Mouse (Mus musculus): ENCODE data around the gene Kcns3. TPM values are rescaled to one million over a fixed set of nuclear protein-coding genes. Genes with fewer than 3 reads are reported as not detected.

Gene Kcns3
- polyA plus RNA-seq, 1 experiment from 2014 or later = 0.22 TPM

GRCm38 (mm10) chr12:11158670-11159069 lies 7.8 kb upstream of the Kcns3 start:
- WGBS = 85% methylated on average over 3 of the region's 3 CpGs
- DNase-seq (ENCODE audit: low spot score) = no peak
- no peaks in the 10 kb centered on the region for H3K4me1 ChIP-seq (replicated peaks; ENCODE audit: control insufficient read depth, insufficient read depth, low read length)

GRCm38 (mm10) chr12:11155123-11155522 lies 4.3 kb upstream of the Kcns3 start:
- 91% methylated on average over 1 of the region's 1 CpGs for WGBS
- Histone ChIP-seq H3K4me1 (replicated peaks; ENCODE audit: control insufficient read depth, insufficient read depth, low read length) (0 out of 2 replicates have a peak, but pooled peaks cover 2% of the 10 kb centered on the region), H3K4me2 (replicated peaks; ENCODE audit: low read depth, low read length) (no peak overlapping the region), H3K9ac (ENCODE audit: low read depth, low read length) (no peak overlapping the region), H3K9me3 (ENCODE audit: control insufficient read depth, low read length) (no peaks in the 10 kb centered on the region), H3K4me3 (ENCODE audit: low read depth, low read length) (no peak overlapping the region), H3K27ac (ENCODE audit: low read depth, low read length) (no peak overlapping the region), H3K36me3 (ENCODE audit: control insufficient read depth, insufficient read depth, low read length) (no peaks in the 10 kb centered on the region), H3K27me3 (ENCODE audit: control insufficient read depth, insufficient read depth, low read length) (peaks cover 13% of the 10 kb centered on the region; the same call in 1 of the 2 replicates)
- no peak for ATAC-seq (ENCODE audit: low FRiP score)
- DNase-seq (ENCODE audit: low spot score) = no peak

More at GRCm38 (mm10) chr12:11158670-11159069, 7.8 kb upstream of the Kcns3 start:
- Histone ChIP-seq H3K9ac (ENCODE audit: low read depth, low read length) (no peak overlapping the region), H3K36me3 (ENCODE audit: control insufficient read depth, insufficient read depth, low read length) (no peaks in the 10 kb centered on the region), H3K27me3 (ENCODE audit: control insufficient read depth, insufficient read depth, low read length) (no peaks in the 10 kb centered on the region), H3K4me2 (replicated peaks; ENCODE audit: low read depth, low read length) (no peak overlapping the region), H3K27ac (ENCODE audit: low read depth, low read length) (no peak overlapping the region), H3K4me3 (ENCODE audit: low read depth, low read length) (no peak overlapping the region), H3K9me3 (ENCODE audit: control insufficient read depth, low read length) (no peaks in the 10 kb centered on the region)
- no peak for ATAC-seq (ENCODE audit: low FRiP score)

GRCm38 (mm10) chr12:11153587-11153986 lies 2.7 kb upstream of the Kcns3 start:
- Histone ChIP-seq H3K27ac (ENCODE audit: low read depth, low read length) (no peak overlapping the region), H3K4me1 (replicated peaks; ENCODE audit: control insufficient read depth, insufficient read depth, low read length) (0 out of 2 replicates have a peak, but pooled peaks cover 2% of the 10 kb centered on the region), H3K36me3 (ENCODE audit: control insufficient read depth, insufficient read depth, low read length) (no peaks in the 10 kb centered on the region), H3K9ac (ENCODE audit: low read depth, low read length) (no peak overlapping the region), H3K4me3 (ENCODE audit: low read depth, low read length) (no peak overlapping the region), H3K9me3 (ENCODE audit: control insufficient read depth, low read length) (no peaks in the 10 kb centered on the region), H3K4me2 (replicated peaks; ENCODE audit: low read depth, low read length) (no peak overlapping the region), H3K27me3 (ENCODE audit: control insufficient read depth, insufficient read depth, low read length) (peaks cover 26% of the 10 kb centered on the region)
- DNase-seq (ENCODE audit: low spot score) = no peak
- ATAC-seq (ENCODE audit: low FRiP score) = no peak

DNA sequence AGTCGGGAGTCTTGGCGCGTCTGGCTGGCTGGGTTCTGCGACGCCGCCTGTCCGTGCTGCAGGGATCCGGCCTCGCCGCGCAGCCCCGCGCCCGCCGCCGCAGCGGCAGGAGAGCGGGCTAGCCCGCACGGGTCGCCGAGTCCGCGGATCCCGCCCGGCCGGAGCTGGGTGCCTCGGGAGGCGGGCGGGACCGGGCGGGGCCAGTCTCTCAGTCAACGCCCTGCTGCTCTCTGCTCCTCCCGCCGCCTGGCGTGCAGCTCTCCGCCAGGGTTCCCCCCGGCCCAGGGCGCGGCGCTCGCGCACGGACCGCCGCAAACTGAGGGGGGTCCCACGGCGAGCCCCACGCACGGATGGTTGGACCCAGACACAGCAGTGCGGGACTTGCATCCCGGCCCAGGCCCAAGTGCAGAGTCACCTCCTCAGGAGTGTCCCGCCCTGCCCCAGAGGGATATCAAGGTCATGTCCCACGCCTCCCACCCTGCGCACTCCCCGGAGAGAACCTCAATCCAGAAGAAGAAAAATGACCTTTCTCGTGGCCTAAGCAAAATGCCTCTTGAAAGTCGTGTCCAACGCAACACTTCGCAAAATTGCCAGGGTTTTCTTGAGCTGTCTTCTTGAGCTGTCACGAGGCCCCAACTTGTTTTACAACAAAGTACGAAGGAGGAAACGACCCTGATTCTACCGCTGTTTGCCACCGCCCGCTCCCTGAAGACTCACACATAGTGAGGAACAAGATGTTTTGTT lies 492 bp downstream of the Kcns3 start:
- 1% methylated on average over 49 of the region's 66 CpGs for WGBS
- H3K9me3 ChIP-seq (ENCODE audit: control insufficient read depth, low read length) = no peaks in the 10 kb centered on the region
- peak overlapping the region; percentile 44 for H3K9ac ChIP-seq (ENCODE audit: low read depth, low read length)
- H3K4me2 ChIP-seq (replicated peaks; ENCODE audit: low read depth, low read length) = peak overlapping the region; percentile 99
- H3K27me3 ChIP-seq (ENCODE audit: control insufficient read depth, insufficient read depth, low read length) = peaks cover 28% of the 10 kb centered on the region
- H3K27ac ChIP-seq (ENCODE audit: low read depth, low read length) = no peak overlapping the region
- H3K4me3 ChIP-seq (ENCODE audit: low read depth, low read length) = peak overlapping the region; percentile 59
- H3K36me3 ChIP-seq (ENCODE audit: control insufficient read depth, insufficient read depth, low read length) = no peaks in the 10 kb centered on the region
- H3K4me1 ChIP-seq (replicated peaks; ENCODE audit: control insufficient read depth, insufficient read depth, low read length) = 0 out of 2 replicates have a peak, but pooled peaks cover 2% of the 10 kb centered on the region
- ATAC-seq (ENCODE audit: low FRiP score) (peak; percentile 79), DNase-seq (ENCODE audit: low spot score) (peak; percentile 54)

- ATAC-seq (ENCODE audit: low FRiP score) (peak; percentile 73), DNase-seq (ENCODE audit: low spot score) (peak; percentile 65)
- Histone ChIP-seq H3K36me3 (ENCODE audit: control insufficient read depth, insufficient read depth, low read length) (no peaks in the 10 kb centered on the region), H3K4me1 (replicated peaks; ENCODE audit: control insufficient read depth, insufficient read depth, low read length) (0 out of 2 replicates have a peak, but pooled peaks cover 2% of the 10 kb centered on the region), H3K4me3 (ENCODE audit: low read depth, low read length) (peak overlapping the region; percentile 59), H3K27ac (ENCODE audit: low read depth, low read length) (no peak overlapping the region), H3K9me3 (ENCODE audit: control insufficient read depth, low read length) (no peaks in the 10 kb centered on the region), H3K4me2 (replicated peaks; ENCODE audit: low read depth, low read length) (peak overlapping the region; percentile 99), H3K27me3 (ENCODE audit: control insufficient read depth, insufficient read depth, low read length) (peaks cover 28% of the 10 kb centered on the region), H3K9ac (ENCODE audit: low read depth, low read length) (peak overlapping the region; percentile 44)
- WGBS = under 1% methylated on average over 40 of the region's 41 CpGs
Observed at GRCm38 (mm10) chr12:11149421-11150191, 1.2 kb downstream of the Kcns3 start.

DNA sequence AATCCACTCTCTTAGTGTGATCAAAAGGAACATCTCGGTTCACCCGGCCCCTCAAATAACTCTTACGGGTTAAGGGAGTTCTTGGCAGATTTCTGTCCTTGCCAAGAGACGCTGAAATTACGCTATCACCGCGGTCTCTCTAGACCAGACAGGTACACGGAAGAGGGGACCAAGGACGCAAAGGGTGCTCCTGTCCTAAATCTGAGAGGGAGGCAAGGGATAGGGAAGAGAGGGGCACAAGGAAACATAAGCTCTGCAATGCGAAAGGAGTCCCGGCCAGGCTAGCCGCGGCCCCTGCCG lies 1.8 kb downstream of the Kcns3 start:
- 0 out of 2 replicates have a peak, but pooled peaks cover 2% of the 10 kb centered on the region for H3K4me1 ChIP-seq (replicated peaks; ENCODE audit: control insufficient read depth, insufficient read depth, low read length)
- no peaks in the 10 kb centered on the region for H3K36me3 ChIP-seq (ENCODE audit: control insufficient read depth, insufficient read depth, low read length)
- no peaks in the 10 kb centered on the region for H3K9me3 ChIP-seq (ENCODE audit: control insufficient read depth, low read length)
- no peak overlapping the region for H3K27ac ChIP-seq (ENCODE audit: low read depth, low read length)
- DNase-seq (ENCODE audit: low spot score) (no peak), ATAC-seq (ENCODE audit: low FRiP score) (peak; percentile 43)
- peak overlapping the region; percentile 99 for H3K4me2 ChIP-seq (replicated peaks; ENCODE audit: low read depth, low read length)
- H3K9ac ChIP-seq (ENCODE audit: low read depth, low read length) = no peak overlapping the region
- peaks cover 28% of the 10 kb centered on the region for H3K27me3 ChIP-seq (ENCODE audit: control insufficient read depth, insufficient read depth, low read length)
- H3K4me3 ChIP-seq (ENCODE audit: low read depth, low read length) = peak overlapping the region; percentile 59
- 3% methylated on average over 14 of the region's 14 CpGs for WGBS

DNA sequence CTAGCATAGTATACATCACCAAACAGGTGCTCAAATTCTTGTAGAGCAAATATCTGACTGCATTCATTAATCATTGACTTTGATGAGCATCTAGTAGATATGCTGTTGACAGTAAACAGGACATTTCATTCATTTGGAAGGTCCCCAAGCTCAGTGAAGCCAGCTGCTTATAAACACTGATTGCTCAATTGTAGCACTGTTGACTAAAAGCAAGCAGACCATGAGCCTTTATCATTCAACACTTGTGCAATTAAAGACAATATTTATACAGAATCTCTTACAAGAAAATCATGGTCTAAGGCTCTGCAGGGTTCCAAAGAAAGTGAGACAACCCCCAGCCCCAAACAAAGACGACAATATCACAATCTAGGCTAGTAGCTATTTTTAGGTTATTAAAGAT lies 6.0 kb downstream of the Kcns3 start:
- H3K4me1 ChIP-seq (replicated peaks; ENCODE audit: control insufficient read depth, insufficient read depth, low read length) = no peaks in the 10 kb centered on the region
- no peak overlapping the region for H3K9ac ChIP-seq (ENCODE audit: low read depth, low read length)
- H3K36me3 ChIP-seq (ENCODE audit: control insufficient read depth, insufficient read depth, low read length) = no peaks in the 10 kb centered on the region
- DNase-seq (ENCODE audit: low spot score) = no peak
- no peaks in the 10 kb centered on the region for H3K9me3 ChIP-seq (ENCODE audit: control insufficient read depth, low read length)
- H3K27me3 ChIP-seq (ENCODE audit: control insufficient read depth, insufficient read depth, low read length) = peaks cover 12% of the 10 kb centered on the region
- no peak overlapping the region for H3K4me2 ChIP-seq (replicated peaks; ENCODE audit: low read depth, low read length)
- no peak for ATAC-seq (ENCODE audit: low FRiP score)
- 68% methylated on average over 1 of the region's 1 CpGs for WGBS
- no peak overlapping the region for H3K27ac ChIP-seq (ENCODE audit: low read depth, low read length)
- no peak overlapping the region for H3K4me3 ChIP-seq (ENCODE audit: low read depth, low read length)

GRCm38 (mm10) chr12:11132418-11132817 lies 18.4 kb downstream of the Kcns3 start:
- no peaks in the 10 kb centered on the region for H3K27me3 ChIP-seq (ENCODE audit: control insufficient read depth, insufficient read depth, low read length)
- H3K4me3 ChIP-seq (ENCODE audit: low read depth, low read length) = no peak overlapping the region
- no peak overlapping the region for H3K9ac ChIP-seq (ENCODE audit: low read depth, low read length)
- H3K36me3 ChIP-seq (ENCODE audit: control insufficient read depth, insufficient read depth, low read length) = no peaks in the 10 kb centered on the region
- no peaks in the 10 kb centered on the region for H3K9me3 ChIP-seq (ENCODE audit: control insufficient read depth, low read length)
- DNase-seq (ENCODE audit: low spot score) (no peak), ATAC-seq (ENCODE audit: low FRiP score) (no peak)
- no peak overlapping the region for H3K4me2 ChIP-seq (replicated peaks; ENCODE audit: low read depth, low read length)
- no peak overlapping the region for H3K27ac ChIP-seq (ENCODE audit: low read depth, low read length)
- H3K4me1 ChIP-seq (replicated peaks; ENCODE audit: control insufficient read depth, insufficient read depth, low read length) = no peaks in the 10 kb centered on the region

GRCm38 (mm10) chr12:11129188-11129587 lies 21.7 kb downstream of the Kcns3 start:
- ATAC-seq (ENCODE audit: low FRiP score) (no peak), DNase-seq (ENCODE audit: low spot score) (no peak)
- H3K9me3 ChIP-seq (ENCODE audit: control insufficient read depth, low read length) = no peaks in the 10 kb centered on the region
- no peak overlapping the region for H3K4me3 ChIP-seq (ENCODE audit: low read depth, low read length)
- no peak overlapping the region for H3K9ac ChIP-seq (ENCODE audit: low read depth, low read length)
- WGBS = 42% methylated on average over 3 of the region's 3 CpGs
- H3K36me3 ChIP-seq (ENCODE audit: control insufficient read depth, insufficient read depth, low read length) = no peaks in the 10 kb centered on the region
- H3K27ac ChIP-seq (ENCODE audit: low read depth, low read length) = no peak overlapping the region
- no peaks in the 10 kb centered on the region for H3K27me3 ChIP-seq (ENCODE audit: control insufficient read depth, insufficient read depth, low read length)
- no peak overlapping the region for H3K4me2 ChIP-seq (replicated peaks; ENCODE audit: low read depth, low read length)
- no peaks in the 10 kb centered on the region for H3K4me1 ChIP-seq (replicated peaks; ENCODE audit: control insufficient read depth, insufficient read depth, low read length)

Measured in hindbrain, embryonic 11.5 days (tissue).